Mouse (Mus musculus): ENCODE results near the gene Raver1.
"Not testable (repeated sequence)": the region's sequence is repeated elsewhere in the genome, so short reads cannot be mapped to it uniquely, and the experiment has no call there.

Raver1 gene

DNA sequence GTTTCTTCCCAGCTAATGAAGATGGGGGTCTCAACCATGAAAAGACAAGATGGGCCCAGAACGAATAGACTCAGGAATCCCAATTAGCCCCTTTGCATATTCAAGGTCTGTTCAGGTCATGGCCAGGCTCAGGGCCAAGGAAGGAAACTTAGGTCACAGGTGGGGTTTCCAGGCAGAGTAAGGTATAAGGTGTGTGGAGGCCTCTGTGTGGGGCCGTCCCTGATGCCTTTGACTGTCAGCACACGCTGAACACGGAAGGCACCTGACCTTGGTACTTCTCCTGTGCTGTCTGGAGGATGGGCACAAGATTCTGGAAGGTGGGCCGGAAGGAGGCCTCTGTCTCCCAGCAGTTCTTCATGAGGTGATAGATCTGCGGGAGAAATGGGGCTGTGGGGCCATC lies 13.0 kb upstream of the Raver1 start:
- DNase-seq: no peak

GRCm38 (mm10) chr9:21102076-21102475 lies 10.3 kb upstream of the Raver1 start:
- no peak for DNase-seq

DNA sequence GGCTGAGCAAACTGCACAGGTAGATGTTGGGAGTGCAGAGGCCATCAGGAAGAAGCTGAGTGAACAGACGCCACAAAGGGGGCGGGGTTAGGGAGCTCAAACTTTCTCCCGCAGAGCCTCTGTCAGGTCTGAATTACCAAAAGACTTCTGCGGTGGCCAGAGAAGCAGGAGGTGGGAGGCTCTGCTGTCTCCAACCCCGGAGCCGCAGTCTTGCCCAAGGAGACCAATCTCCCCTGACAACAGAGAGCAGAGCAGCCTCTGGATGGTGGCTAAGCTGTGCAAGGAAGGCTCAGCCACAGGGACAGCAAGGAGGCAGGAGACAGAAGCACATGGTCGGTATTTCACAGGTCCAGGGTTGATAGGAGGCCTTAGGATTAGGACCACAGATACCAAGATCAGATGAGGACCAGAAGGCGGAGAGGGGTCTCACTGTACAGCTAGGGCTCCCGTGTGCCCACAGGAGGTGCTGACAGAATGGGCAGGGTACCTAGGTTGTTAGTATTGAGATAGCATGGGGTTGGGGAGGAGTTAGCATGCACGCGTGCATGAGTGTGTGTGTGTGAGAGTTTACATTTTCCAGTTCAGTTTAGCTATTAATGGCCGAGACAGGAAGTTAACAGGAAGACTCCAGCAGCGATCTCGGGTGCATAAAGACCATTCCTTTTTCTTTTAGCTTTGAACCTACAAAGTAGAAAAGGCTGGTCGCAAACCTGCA lies 8.8 kb upstream of the Raver1 start:
- DNase-seq: no peak

DNA sequence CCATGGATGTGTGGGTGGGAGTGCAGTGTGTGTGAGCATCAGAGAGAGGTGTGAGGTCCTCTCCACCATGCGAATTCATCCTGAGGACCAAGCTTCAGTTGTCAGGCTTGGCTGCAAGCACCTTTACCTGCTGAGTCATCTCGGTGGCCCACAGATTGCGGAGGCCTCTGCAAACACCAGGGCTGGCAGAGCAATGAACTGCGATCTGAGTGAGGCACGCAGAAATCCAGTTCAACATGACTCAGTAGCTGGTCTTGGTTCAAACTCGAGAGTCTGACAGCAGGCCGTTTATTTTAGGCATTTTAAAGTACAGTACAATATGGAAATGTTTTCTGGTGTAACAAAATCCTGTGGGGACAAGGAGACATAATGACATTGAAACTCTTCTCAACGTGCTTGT lies 6.0 kb upstream of the Raver1 start:
- no peak for DNase-seq

DNA sequence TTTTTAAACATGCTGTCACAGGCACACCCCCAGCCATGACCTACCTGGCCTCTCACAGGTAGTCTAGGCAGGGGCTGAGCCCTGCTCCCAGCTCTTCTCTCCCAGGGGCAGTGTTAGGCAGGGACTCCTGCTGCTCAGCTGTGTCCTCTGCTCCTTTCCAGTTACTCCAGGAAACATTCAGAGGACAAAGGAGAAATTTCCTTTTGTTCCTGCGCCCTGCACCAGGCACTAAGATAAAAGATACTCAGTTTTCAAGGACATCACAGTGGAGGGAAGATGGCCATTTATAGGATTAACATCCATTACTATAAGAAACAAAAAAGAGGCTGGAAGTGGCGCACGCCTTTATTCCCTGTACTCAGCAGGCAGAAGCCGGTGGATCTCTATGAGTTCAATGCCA lies 4.2 kb upstream of the Raver1 start:
- no peak for DNase-seq

- no peak for DNase-seq
Measured at GRCm38 (mm10) chr9:21093423-21093822, 1.6 kb upstream of the Raver1 start.

DNA sequence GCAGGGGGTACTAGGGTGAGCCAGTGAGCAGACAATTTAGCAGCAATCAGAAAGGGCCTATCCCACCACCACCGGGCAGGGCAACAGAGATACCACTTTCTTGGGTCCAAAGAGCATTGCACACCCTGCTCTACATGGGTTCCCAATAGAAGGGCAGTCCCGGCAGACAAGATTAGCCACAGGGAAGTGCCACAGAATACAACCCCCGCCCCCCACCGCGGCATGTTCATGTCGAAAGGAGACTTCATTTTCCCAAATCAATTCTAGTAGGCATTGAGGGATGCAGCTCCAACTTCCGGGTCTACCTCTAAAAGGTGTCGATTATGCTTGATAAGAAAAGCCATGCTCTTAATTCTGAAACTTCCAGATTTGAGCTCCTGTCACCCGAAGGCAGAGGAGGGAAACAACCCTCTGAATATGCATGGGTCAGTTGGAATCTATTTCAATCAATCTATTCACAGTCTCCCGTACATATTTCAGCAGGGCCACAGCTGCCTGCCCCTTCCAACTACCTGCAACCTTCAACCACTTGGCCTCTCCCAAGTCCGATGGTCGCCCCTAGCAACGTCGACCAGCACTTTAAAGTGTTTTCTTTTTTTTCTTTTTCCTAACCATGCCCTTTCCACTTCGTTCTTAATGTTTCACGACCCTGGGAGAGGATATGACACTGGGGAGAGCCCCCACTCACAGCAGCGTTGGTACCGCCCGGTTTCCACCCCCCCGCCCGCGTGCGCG lies 669 bp downstream of the Raver1 start:
- DNase-seq: no peak

GRCm38 (mm10) chr9:21090537-21090936 lies 1.3 kb downstream of the Raver1 start:
- DNase-seq: no peak

- no peak for DNase-seq
Measured at GRCm38 (mm10) chr9:21083324-21083723, 8.5 kb downstream of the Raver1 start.

GRCm38 (mm10) chr9:21081127-21081526 lies 10.7 kb downstream of the Raver1 start:
- no peak for DNase-seq

DNA sequence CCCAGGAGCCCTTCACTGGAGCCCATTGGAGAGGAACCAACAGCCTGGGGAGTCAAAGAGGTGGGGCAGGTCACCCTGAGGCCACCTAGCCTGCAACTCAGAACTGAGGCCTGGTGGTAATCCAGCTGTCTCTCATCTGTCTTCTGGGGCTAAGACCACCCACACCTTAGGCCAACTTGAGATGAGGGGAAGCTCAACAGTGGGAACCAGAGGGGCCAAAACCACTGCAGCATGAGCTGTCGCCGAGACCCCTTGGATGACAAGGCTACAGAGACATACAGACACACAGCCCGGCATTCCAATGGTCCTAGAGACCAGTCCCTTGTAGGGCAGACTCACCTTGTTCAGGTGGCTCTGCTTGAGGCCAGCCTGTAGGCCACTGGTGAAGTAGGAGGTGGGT lies 16.2 kb downstream of the Raver1 start:
- no peak for DNase-seq

DNA sequence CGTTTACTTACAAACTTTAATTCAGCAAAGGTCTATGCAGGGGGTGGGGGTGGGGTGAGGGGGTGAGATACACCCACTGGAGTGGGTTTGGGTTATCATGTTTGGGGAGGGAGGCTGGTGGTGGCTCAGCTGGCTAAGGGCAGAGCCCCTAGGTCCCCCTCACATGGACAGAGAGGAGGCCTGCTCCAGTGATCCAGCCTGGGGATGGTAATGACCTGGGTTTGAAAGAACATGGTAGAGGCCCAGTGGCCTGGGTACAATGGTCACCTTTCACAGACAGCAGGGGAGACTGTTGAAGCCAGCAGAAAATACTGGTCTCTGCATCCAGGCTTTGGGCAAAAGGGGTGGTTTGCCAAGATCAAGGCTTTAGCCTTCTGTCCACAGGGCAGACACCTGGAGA lies 17.6 kb downstream of the Raver1 start:
- DNase-seq: no peak

- peak; percentile 92 for DNase-seq
Measured at GRCm38 (mm10) chr9:21073044-21073840, 18.6 kb downstream of the Raver1 start, which contains the start of the genes Gm49373 and Fdx1l. Gm49373 (minus strand) TSS chr9:21073096. Fdx1l (minus strand) TSS chr9:21073614.

- no peak for DNase-seq
Measured at GRCm38 (mm10) chr9:21072641-21073040, 19.2 kb downstream of the Raver1 start.

DNA sequence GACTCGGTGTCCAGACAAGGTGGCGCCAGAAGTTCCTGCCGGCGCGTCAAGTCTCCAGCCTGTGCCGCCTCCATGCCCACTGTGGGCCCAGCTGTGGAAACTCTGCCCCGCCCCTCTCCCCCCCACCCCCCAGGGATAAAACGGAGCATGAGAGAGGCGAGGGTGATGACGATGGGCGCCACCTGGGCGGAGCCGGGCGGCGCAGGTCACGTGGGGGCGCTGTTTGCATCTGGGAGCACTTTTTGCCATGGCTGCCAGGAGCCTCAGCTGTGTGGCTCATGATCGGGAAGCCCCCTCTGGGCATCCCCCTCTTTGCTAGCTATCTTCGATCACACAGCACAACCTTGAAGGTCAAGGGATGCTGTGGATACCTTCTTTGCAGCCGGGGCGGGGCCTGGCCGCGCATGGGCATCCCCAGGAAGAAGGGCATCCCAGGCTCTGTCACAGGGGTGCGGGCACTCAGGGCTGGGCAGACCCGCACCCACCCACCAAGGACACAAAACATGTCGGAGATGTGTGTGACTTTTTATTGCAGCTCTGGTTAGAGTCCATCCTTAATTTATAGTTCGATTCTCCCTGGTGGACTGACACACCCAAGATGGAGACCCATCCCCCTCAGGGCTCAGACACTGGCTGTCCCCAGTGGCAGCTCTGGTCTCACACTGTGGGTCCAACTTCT lies 24.7 kb downstream of the Raver1 start, which contains the start of gene Zglp1:
Zglp1 (minus strand) TSS at position 88 of the 679 bp plus-strand sequence.
- no peak for DNase-seq

- no peak for DNase-seq
Measured at GRCm38 (mm10) chr9:21062928-21063327, 28.9 kb downstream of the Raver1 start.

GRCm38 (mm10) chr9:21051578-21051977 lies 40.2 kb downstream of the Raver1 start:
- no peak for DNase-seq

- DNase-seq: no peak
Measured at GRCm38 (mm10) chr9:21045235-21045634, 46.6 kb downstream of the Raver1 start.

DNA sequence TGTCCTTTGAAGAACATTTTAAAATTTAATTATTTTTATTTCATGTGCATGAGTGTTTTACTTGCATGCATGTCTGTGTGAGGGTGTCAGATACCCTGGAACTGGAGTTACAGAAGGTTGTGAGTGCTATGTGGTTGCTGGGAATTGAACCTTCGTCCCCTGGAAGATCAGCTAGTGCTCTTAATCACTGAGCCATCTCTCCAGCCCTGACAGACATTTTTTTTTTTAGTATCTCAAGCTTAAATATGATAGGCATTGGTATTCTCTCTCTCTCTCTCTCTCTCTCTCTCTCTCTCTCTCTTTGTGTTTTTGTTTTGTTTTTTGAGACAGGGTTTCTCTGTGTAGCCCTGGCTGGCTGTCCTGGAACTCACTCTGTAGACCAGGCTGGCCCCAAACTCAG lies 47.0 kb downstream of the Raver1 start:
- not testable (repeated sequence) for DNase-seq

DNA sequence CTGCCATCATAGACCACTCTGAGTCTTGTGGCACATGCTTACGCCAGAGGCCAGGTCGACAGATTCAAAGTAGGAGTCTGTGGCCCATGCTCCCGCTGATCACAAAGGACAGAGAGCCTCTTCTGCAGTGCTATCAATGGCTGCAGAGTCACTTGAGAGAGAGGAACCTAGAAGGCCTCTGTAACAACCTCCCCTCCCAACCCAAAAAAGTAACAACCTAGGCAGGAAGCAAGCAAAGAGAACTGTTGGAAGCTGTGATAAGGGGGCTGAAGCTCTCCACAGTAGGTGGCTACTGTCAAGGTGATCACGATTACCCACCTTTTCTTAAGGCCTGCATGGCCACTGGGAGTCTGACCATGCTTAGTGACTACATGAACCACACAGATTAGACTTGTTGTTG lies 48.2 kb downstream of the Raver1 start:
- DNase-seq: no peak

DNA sequence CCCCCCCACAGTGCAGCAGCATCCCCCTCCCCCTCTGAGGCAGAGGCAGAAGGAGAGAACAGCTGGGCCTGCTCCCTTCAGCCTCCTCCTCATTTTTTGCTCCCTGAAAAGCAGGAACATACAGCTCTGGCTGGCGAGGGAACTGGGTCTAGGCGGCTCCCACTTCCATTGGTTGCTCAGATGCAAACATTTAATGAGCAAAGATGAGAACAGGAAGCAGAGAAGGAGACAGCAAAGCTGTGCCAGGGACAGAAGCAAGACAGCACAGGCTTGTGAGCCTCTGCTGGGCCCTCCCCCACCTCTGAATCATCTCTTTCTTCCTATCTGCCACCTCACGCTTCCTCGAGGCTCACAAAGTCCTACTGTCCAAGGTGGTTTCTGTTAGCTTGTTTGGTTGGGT lies 50.5 kb downstream of the Raver1 start:
- DNase-seq: no peak

- no peak for DNase-seq
Measured at GRCm38 (mm10) chr9:21039779-21040178, 52.0 kb downstream of the Raver1 start.

GRCm38 (mm10) chr9:21037481-21037891 lies 54.3 kb downstream of the Raver1 start:
- DNase-seq: peak; percentile 66

Measured in right cerebral cortex, postnatal 4 days (tissue).